ENCODE assay signal across 13 mouse cellular contexts in genomic region chr7:27501620-27502019, GRCm38 (mm10). TPM values are rescaled to one million over a fixed set of nuclear protein-coding genes. Genes with fewer than 3 reads are reported as not detected.
A peak's percentile ranks its signal among the peaks of the same experiment; 100 is the strongest.
DNase-seq lines count a peak whose midpoint lies in the region; ATAC-seq and TF ChIP-seq lines count a peak whose summit lies in the region.
"Had no signal": no experiment of that assay in that cellular context is flagged by ENCODE, and none has a peak within 500 bp of the region (broad histone marks: within the 10 kb centered on the region; RNA-seq: fewer than 3 reads in every experiment).

No protein-coding gene starts in this region.

- no peak overlapping the region for H3K27ac ChIP-seq in kidney, embryonic 14.5 days (ENCODE audit: low read depth, low read length)
- peak overlapping the region; percentile 68; the same call in 1 of the 2 replicates for H3K27ac ChIP-seq in heart, embryonic 13.5 days (replicated peaks)
- H3K27ac ChIP-seq in stomach, embryonic 15.5 days = peak overlapping the region; percentile 31; the same call in 1 of the 2 replicates
- no peak overlapping the region for H3K27ac ChIP-seq in left cerebral cortex, adult 2 months

- no peak overlapping the region for H3K4me2 ChIP-seq in kidney, embryonic 14.5 days (replicated peaks; ENCODE audit: low read depth, low read length)
- H3K4me2 ChIP-seq in heart, embryonic 13.5 days = no peak overlapping the region
- H3K4me2 ChIP-seq in stomach, embryonic 15.5 days = no peak overlapping the region

- DNase-seq in kidney, adult 11 months = peak; percentile 48
- peak; percentile 56 for DNase-seq in kidney, postnatal 14 days
- no peak for DNase-seq in testis, postnatal 14 days (ENCODE audit: low spot score)
- DNase-seq in left cerebral cortex, adult 2 months (ENCODE audit: extremely low spot score in 1 of 2, low spot score in 2 of 2) = no peak
- no peak for DNase-seq in urinary bladder, postnatal 4 days (ENCODE audit: low spot score in 2 of 2)
- DNase-seq: cerebellum, postnatal 10 days; liver; midbrain, embryonic 14.5 days; thymus, adult 2 months had no signal

- ATAC-seq in kidney, embryonic 14.5 days (ENCODE audit: low FRiP score, low TSS enrichment) = no peak
- no peak for ATAC-seq in heart, embryonic 13.5 days (ENCODE audit: extremely low read depth, insufficient number of reproducible peaks, low FRiP score, low TSS enrichment)
- ATAC-seq in stomach, embryonic 15.5 days (ENCODE audit: insufficient read depth, low FRiP score, low read depth) = no peak

- H3K27me3 ChIP-seq in kidney, embryonic 14.5 days (ENCODE audit: control insufficient read depth, insufficient read depth, low read length) = no peaks in the 10 kb centered on the region
- H3K27me3 ChIP-seq in heart, embryonic 13.5 days (replicated peaks) = no peaks in the 10 kb centered on the region
- H3K27me3 ChIP-seq in stomach, embryonic 15.5 days (replicated peaks) = no peaks in the 10 kb centered on the region
- H3K27me3 ChIP-seq: CH12.LX had no signal

- no peaks in the 10 kb centered on the region for H3K9me3 ChIP-seq in kidney, embryonic 14.5 days (ENCODE audit: control insufficient read depth, low read length)
- H3K9me3 ChIP-seq in heart, embryonic 13.5 days = no peaks in the 10 kb centered on the region
- H3K9me3 ChIP-seq in stomach, embryonic 15.5 days = no peaks in the 10 kb centered on the region

- intact Hi-C loops in left cerebral cortex, adult 2 months (cut with DNase I) = no loop called here

- no peak for TF ChIP-seq CTCF in left cerebral cortex, adult 2 months (IDR thresholded peaks at IDR 0.05)

- H3K4me3 ChIP-seq in kidney, embryonic 14.5 days (ENCODE audit: low read length) = no peak overlapping the region
- no peak overlapping the region for H3K4me3 ChIP-seq in heart, embryonic 13.5 days
- H3K4me3 ChIP-seq in stomach, embryonic 15.5 days (replicated peaks) = no peak overlapping the region
- H3K4me3 ChIP-seq in left cerebral cortex, adult 2 months = no peak overlapping the region

- no peak overlapping the region for H3K9ac ChIP-seq in kidney, embryonic 14.5 days (ENCODE audit: low read depth, low read length)
- peak overlapping the region; percentile 7; the same call in 1 of the 2 replicates for H3K9ac ChIP-seq in heart, embryonic 13.5 days
- H3K9ac ChIP-seq in stomach, embryonic 15.5 days = no peak overlapping the region

- H3K4me1 ChIP-seq in kidney, embryonic 14.5 days (ENCODE audit: control insufficient read depth, insufficient read depth, low read length) = peaks cover 1% of the 10 kb centered on the region
- H3K4me1 ChIP-seq in heart, embryonic 13.5 days = peaks cover 29% of the 10 kb centered on the region
- peaks cover 5% of the 10 kb centered on the region for H3K4me1 ChIP-seq in stomach, embryonic 15.5 days

- no peaks in the 10 kb centered on the region for H3K36me3 ChIP-seq in kidney, embryonic 14.5 days (ENCODE audit: control insufficient read depth, insufficient read depth, low read length)
- H3K36me3 ChIP-seq in heart, embryonic 13.5 days = no peaks in the 10 kb centered on the region
- no peaks in the 10 kb centered on the region for H3K36me3 ChIP-seq in stomach, embryonic 15.5 days

- WGBS in kidney, embryonic 14.5 days = 66% methylated on average over 4 of the region's 4 CpGs
- WGBS in heart, embryonic 13.5 days = 38% methylated on average over 4 of the region's 4 CpGs
- WGBS in stomach, embryonic 15.5 days = 57% methylated on average over 4 of the region's 4 CpGs

RNA-seq across cellular contexts. Expression of gene Prx, which starts 2.5 kb away (rescaled TPM):
- polyA plus RNA-seq in kidney, embryonic 14.5 days (2014; fragmentation: Nextera tagmentation; extraction: Ambion mirVana) = 1.2 and 1.6 TPM in 2 replicates
- polyA plus RNA-seq in heart, embryonic 13.5 days (2015; fragmentation: Nextera tagmentation; extraction: Ambion mirVana) = 2.0 and 2.1 TPM in 2 replicates
- polyA plus RNA-seq in stomach, embryonic 15.5 days (2015; fragmentation: Nextera tagmentation; extraction: Ambion mirVana) = 3.1 and 3.5 TPM in 2 replicates
- under 1 TPM; 0.47 to 0.50 TPM for total RNA-seq in left cerebral cortex, adult 2 months (2021)

RNA-seq across cellular contexts. Expression of gene Sertad1, which starts 14.9 kb away (rescaled TPM):
- polyA plus RNA-seq in kidney, embryonic 14.5 days (2014; fragmentation: Nextera tagmentation; extraction: Ambion mirVana) = 35.6 and 43.1 TPM in 2 replicates
- 32.3 and 37.1 TPM in 2 replicates for polyA plus RNA-seq in heart, embryonic 13.5 days (2015; fragmentation: Nextera tagmentation; extraction: Ambion mirVana)
- 35.3 and 36.7 TPM in 2 replicates for polyA plus RNA-seq in stomach, embryonic 15.5 days (2015; fragmentation: Nextera tagmentation; extraction: Ambion mirVana)
- total RNA-seq in left cerebral cortex, adult 2 months (2021) = 10 to 100 TPM; 18.8 to 21.7 TPM

RNA-seq across cellular contexts. Expression of gene Hipk4, which starts 21.4 kb away (rescaled TPM):
- polyA plus RNA-seq in kidney, embryonic 14.5 days (2014; fragmentation: Nextera tagmentation; extraction: Ambion mirVana) = 0.80 and 1.1 TPM in 2 replicates
- 0.20 and 0.36 TPM in 2 replicates for polyA plus RNA-seq in heart, embryonic 13.5 days (2015; fragmentation: Nextera tagmentation; extraction: Ambion mirVana)
- polyA plus RNA-seq in stomach, embryonic 15.5 days (2015; fragmentation: Nextera tagmentation; extraction: Ambion mirVana) = 0.67 and 0.86 TPM in 2 replicates
- under 1 TPM in 1 of 2 experiments, not detected in 1; 0.16 TPM for total RNA-seq in left cerebral cortex, adult 2 months (2021)

RNA-seq across cellular contexts. Expression of gene Sertad3, which starts 28.1 kb away (rescaled TPM):
- 25.1 TPM in 2 replicates for polyA plus RNA-seq in kidney, embryonic 14.5 days (2014; fragmentation: Nextera tagmentation; extraction: Ambion mirVana)
- polyA plus RNA-seq in heart, embryonic 13.5 days (2015; fragmentation: Nextera tagmentation; extraction: Ambion mirVana) = 21.1 and 23.2 TPM in 2 replicates
- polyA plus RNA-seq in stomach, embryonic 15.5 days (2015; fragmentation: Nextera tagmentation; extraction: Ambion mirVana) = 29.3 and 35.1 TPM in 2 replicates
- total RNA-seq in left cerebral cortex, adult 2 months (2021) = 1 to 10 TPM; 3.3 TPM

RNA-seq across cellular contexts. Expression of gene Pld3, which starts 51.4 kb away (rescaled TPM):
- polyA plus RNA-seq in kidney, embryonic 14.5 days (2014; fragmentation: Nextera tagmentation; extraction: Ambion mirVana) = 63.9 and 78.8 TPM in 2 replicates
- 62.5 and 65.9 TPM in 2 replicates for polyA plus RNA-seq in heart, embryonic 13.5 days (2015; fragmentation: Nextera tagmentation; extraction: Ambion mirVana)
- 77.5 and 81.0 TPM in 2 replicates for polyA plus RNA-seq in stomach, embryonic 15.5 days (2015; fragmentation: Nextera tagmentation; extraction: Ambion mirVana)
- total RNA-seq in left cerebral cortex, adult 2 months (2021) = 100 to 1,000 TPM; 746 to 788 TPM

Comparison
In these comparisons a context has a peak if more than half of its experiments do, and no peak if none do; other contexts are left out.
1. DNase-seq: peak in kidney, adult 11 months (single experiment) and kidney, postnatal 14 days (single experiment); none in testis, postnatal 14 days (single experiment), left cerebral cortex, adult 2 months (0 of 2) and urinary bladder, postnatal 4 days (0 of 2).
2. H3K27ac ChIP-seq: peak in heart, embryonic 13.5 days (single experiment) and stomach, embryonic 15.5 days (single experiment); none in kidney, embryonic 14.5 days (single experiment) and left cerebral cortex, adult 2 months (single experiment).